Mouse (Mus musculus): Measurements from ENCODE around the gene Gm2974. TPM values are rescaled to one million over a fixed set of nuclear protein-coding genes. Genes with fewer than 3 reads are reported as not detected.
"Not testable (repeated sequence)": the region's sequence is repeated elsewhere in the genome, so short reads cannot be mapped to it uniquely, and the experiment has no call there.

Gene Gm2974
- polyA plus RNA-seq (2014; fragmentation: Nextera tagmentation; extraction: Ambion mirVana): 0.49 and 0.97 TPM in 2 replicates

GRCm38 (mm10) chr14:4182491-4183210 is at the start of gene Gm2974:
TSS of gene Gm2974 (plus strand) at chr14:4182576.
- WGBS: 16% methylated on average over 27 of the region's 59 CpGs
- H3K4me1 ChIP-seq (ENCODE audit: control insufficient read depth, insufficient read depth, low read length); H3K9me3 ChIP-seq (ENCODE audit: control insufficient read depth, low read length); H3K27ac ChIP-seq (ENCODE audit: low read depth, low read length); H3K9ac ChIP-seq (ENCODE audit: low read length); H3K27me3 ChIP-seq (ENCODE audit: control insufficient read depth, insufficient read depth, low read length); ATAC-seq (ENCODE audit: insufficient read depth, low FRiP score, low TSS enrichment); H3K36me3 ChIP-seq (ENCODE audit: control insufficient read depth, insufficient read depth, low read length): not testable (repeated sequence)
- H3K4me2 ChIP-seq (ENCODE audit: low read depth): peak within 1 kb of the TSS; percentile 42
- peak within 1 kb of the TSS; percentile 24 for H3K4me3 ChIP-seq (ENCODE audit: low read depth, low read length)
- peak; percentile 9 for DNase-seq (ENCODE audit: low spot score)

GRCm38 (mm10) chr14:4141646-4142045 is 40.7 kb upstream of the Gm2974 start:
- ATAC-seq (ENCODE audit: insufficient read depth, low FRiP score, low TSS enrichment); H3K4me3 ChIP-seq (ENCODE audit: low read depth, low read length); H3K27ac ChIP-seq (ENCODE audit: low read depth, low read length); H3K4me2 ChIP-seq (ENCODE audit: low read depth); H3K9me3 ChIP-seq (ENCODE audit: control insufficient read depth, low read length); H3K27me3 ChIP-seq (ENCODE audit: control insufficient read depth, insufficient read depth, low read length); H3K9ac ChIP-seq (ENCODE audit: low read length); H3K4me1 ChIP-seq (ENCODE audit: control insufficient read depth, insufficient read depth, low read length); DNase-seq (ENCODE audit: low spot score); H3K36me3 ChIP-seq (ENCODE audit: control insufficient read depth, insufficient read depth, low read length): not testable (repeated sequence)
- WGBS: 95% methylated on average over 4 of the region's 4 CpGs

- not testable (repeated sequence) for H3K4me1 ChIP-seq (ENCODE audit: control insufficient read depth, insufficient read depth, low read length); H3K4me3 ChIP-seq (ENCODE audit: low read depth, low read length); H3K9ac ChIP-seq (ENCODE audit: low read length); H3K27me3 ChIP-seq (ENCODE audit: control insufficient read depth, insufficient read depth, low read length); H3K27ac ChIP-seq (ENCODE audit: low read depth, low read length); H3K36me3 ChIP-seq (ENCODE audit: control insufficient read depth, insufficient read depth, low read length); H3K9me3 ChIP-seq (ENCODE audit: control insufficient read depth, low read length); ATAC-seq (ENCODE audit: insufficient read depth, low FRiP score, low TSS enrichment); H3K4me2 ChIP-seq (ENCODE audit: low read depth); DNase-seq (ENCODE audit: low spot score)
- WGBS: no CpG with 5 or more reads among the region's 2 CpGs
Observed at GRCm38 (mm10) chr14:4164730-4165129, 17.6 kb upstream of the Gm2974 start, which contains the start of gene Gm3127. TSS of gene Gm3127 (plus strand) at chr14:4165030.

- WGBS: 11% methylated on average over 10 of the region's 14 CpGs
- not testable (repeated sequence) for H3K4me1 ChIP-seq (ENCODE audit: control insufficient read depth, insufficient read depth, low read length); ATAC-seq (ENCODE audit: insufficient read depth, low FRiP score, low TSS enrichment); H3K36me3 ChIP-seq (ENCODE audit: control insufficient read depth, insufficient read depth, low read length); H3K27ac ChIP-seq (ENCODE audit: low read depth, low read length); H3K27me3 ChIP-seq (ENCODE audit: control insufficient read depth, insufficient read depth, low read length); H3K9me3 ChIP-seq (ENCODE audit: control insufficient read depth, low read length); H3K9ac ChIP-seq (ENCODE audit: low read length)
- peak; percentile 9 for DNase-seq (ENCODE audit: low spot score)
- H3K4me2 ChIP-seq (ENCODE audit: low read depth): peak overlapping the region; percentile 42
- peak overlapping the region; percentile 24 for H3K4me3 ChIP-seq (ENCODE audit: low read depth, low read length)
Observed at GRCm38 (mm10) chr14:4182030-4182429, 346 bp upstream of the Gm2974 start.

- H3K36me3 ChIP-seq (ENCODE audit: control insufficient read depth, insufficient read depth, low read length); H3K9ac ChIP-seq (ENCODE audit: low read length); H3K4me3 ChIP-seq (ENCODE audit: low read depth, low read length); H3K9me3 ChIP-seq (ENCODE audit: control insufficient read depth, low read length); H3K4me1 ChIP-seq (ENCODE audit: control insufficient read depth, insufficient read depth, low read length); DNase-seq (ENCODE audit: low spot score); H3K27ac ChIP-seq (ENCODE audit: low read depth, low read length); ATAC-seq (ENCODE audit: insufficient read depth, low FRiP score, low TSS enrichment); H3K27me3 ChIP-seq (ENCODE audit: control insufficient read depth, insufficient read depth, low read length); H3K4me2 ChIP-seq (ENCODE audit: low read depth): not testable (repeated sequence)
- 22% methylated on average over 4 of the region's 10 CpGs for WGBS
Observed at GRCm38 (mm10) chr14:4183375-4183774, 999 bp downstream of the Gm2974 start.

GRCm38 (mm10) chr14:4249331-4249730 is 67.0 kb downstream of the Gm2974 start, which contains the start of gene Gm3138:
TSS of gene Gm3138 (plus strand) at chr14:4249631.
- H3K9me3 ChIP-seq (ENCODE audit: control insufficient read depth, low read length); ATAC-seq (ENCODE audit: insufficient read depth, low FRiP score, low TSS enrichment); H3K27ac ChIP-seq (ENCODE audit: low read depth, low read length); H3K4me3 ChIP-seq (ENCODE audit: low read depth, low read length); H3K9ac ChIP-seq (ENCODE audit: low read length); DNase-seq (ENCODE audit: low spot score); H3K4me1 ChIP-seq (ENCODE audit: control insufficient read depth, insufficient read depth, low read length); H3K36me3 ChIP-seq (ENCODE audit: control insufficient read depth, insufficient read depth, low read length); H3K4me2 ChIP-seq (ENCODE audit: low read depth); H3K27me3 ChIP-seq (ENCODE audit: control insufficient read depth, insufficient read depth, low read length): not testable (repeated sequence)
- no CpG with 5 or more reads among the region's 2 CpGs for WGBS

Other genes starting within 250 kb of the Gm2974 start
- not detected in 2 replicates for gene Gm3095, start 219.0 kb upstream of the Gm2974 start, polyA plus RNA-seq (2014; fragmentation: Nextera tagmentation; extraction: Ambion mirVana)
- gene Gm3099, start 184.2 kb upstream of the Gm2974 start, polyA plus RNA-seq (2014; fragmentation: Nextera tagmentation; extraction: Ambion mirVana): not detected in 2 replicates
- 0.37 and 0.42 TPM in 2 replicates for gene Gm5796, start 158.6 kb upstream of the Gm2974 start, polyA plus RNA-seq (2014; fragmentation: Nextera tagmentation; extraction: Ambion mirVana)
- not detected in 2 replicates for gene Gm3115, start 98.5 kb upstream of the Gm2974 start, polyA plus RNA-seq (2014; fragmentation: Nextera tagmentation; extraction: Ambion mirVana)
- gene Gm8108, start 72.0 kb upstream of the Gm2974 start, polyA plus RNA-seq (2014; fragmentation: Nextera tagmentation; extraction: Ambion mirVana): 0.98 and 2.4 TPM in 2 replicates
- gene Gm3127, start 17.5 kb upstream of the Gm2974 start, polyA plus RNA-seq (2014; fragmentation: Nextera tagmentation; extraction: Ambion mirVana): not detected in 2 replicates
- gene Gm3138, start 67.1 kb downstream of the Gm2974 start, polyA plus RNA-seq (2014; fragmentation: Nextera tagmentation; extraction: Ambion mirVana): not detected in 2 replicates
- not detected in 2 replicates for gene Gm3149, start 134.7 kb downstream of the Gm2974 start, polyA plus RNA-seq (2014; fragmentation: Nextera tagmentation; extraction: Ambion mirVana)
- 0.46 and 1.0 TPM in 2 replicates for gene 2610042L04Rik, start 152.2 kb downstream of the Gm2974 start, polyA plus RNA-seq (2014; fragmentation: Nextera tagmentation; extraction: Ambion mirVana)
- gene Gm3159, start 214.9 kb downstream of the Gm2974 start, polyA plus RNA-seq (2014; fragmentation: Nextera tagmentation; extraction: Ambion mirVana): not detected in 2 replicates
- 0.74 and 1.3 TPM in 2 replicates for gene Gm3164, start 232.9 kb downstream of the Gm2974 start, polyA plus RNA-seq (2014; fragmentation: Nextera tagmentation; extraction: Ambion mirVana)
- gene Gm3173, start 248.4 kb downstream of the Gm2974 start, polyA plus RNA-seq (2014; fragmentation: Nextera tagmentation; extraction: Ambion mirVana): not detected in 2 replicates